ENCODE assay signal across 7 mouse cellular contexts in the genomic region with DNA sequence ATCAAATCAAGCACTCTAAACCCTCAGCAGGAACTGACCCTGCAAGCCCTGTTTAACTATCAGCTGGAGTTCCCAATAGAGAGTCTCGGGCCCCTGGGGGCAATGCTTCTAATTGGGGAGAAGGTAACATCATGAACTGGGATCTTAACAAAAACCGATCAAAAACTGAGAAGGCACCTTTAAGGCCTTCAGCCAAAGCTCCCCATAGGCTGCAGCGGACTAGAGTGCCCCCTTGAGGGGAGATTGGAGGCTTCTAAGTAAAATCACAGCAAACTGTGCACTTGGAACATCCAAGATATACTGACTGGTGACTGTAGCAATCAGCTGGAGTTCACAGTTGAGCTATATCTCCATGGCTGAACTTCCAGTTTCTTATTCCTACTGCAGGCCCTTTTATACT.
DNase-seq lines count a peak whose midpoint lies in the region; ATAC-seq lines count a peak whose summit lies in the region.

No protein-coding gene starts in this region.

- peak; percentile 1 for DNase-seq in kidney, postnatal 14 days
- DNase-seq in kidney, adult 18-20 months, result no peak
- peak; percentile 26 for DNase-seq in 416B (ENCODE audit: low read depth)
- peak; percentile 8 for DNase-seq in Muller cell, postnatal 12 days (ENCODE audit: inconsistent ontology term)
- peak; percentile 7 for DNase-seq in embryo, embryonic 11.5 days (ENCODE audit: low read depth, low spot score)
- no peak for DNase-seq in spleen, postnatal 10 days (ENCODE audit: low spot score in 2 of 2)

- ATAC-seq in erythroid progenitor cell, adult 5-6 weeks (replicated peaks; ENCODE audit: low FRiP score, poor library complexity, severe bottlenecking), result no peak

Comparison
In these comparisons a context has a peak if more than half of its experiments do, and no peak if none do; other contexts are left out.
1. DNase-seq: peak in kidney, postnatal 14 days (single experiment), 416B (single experiment), Muller cell, postnatal 12 days (single experiment) and embryo, embryonic 11.5 days (single experiment); none in kidney, adult 18-20 months (single experiment) and spleen, postnatal 10 days (0 of 2).